Mouse (Mus musculus) CD4-positive naive resting alpha-beta T cell, adult 76 days (primary cell): Measurements from ENCODE around the gene Lrrc25. TPM values are rescaled to one million over a fixed set of nuclear protein-coding genes. Genes with fewer than 3 reads are reported as not detected.

Experiments used
- total RNA-seq: library from RNA; stranded (reverse); gene quantifications from one replicate; pipeline ENCODE4 v1.2.4, GENCODE M21; 2023

Lrrc25 gene
- 1.6 TPM for total RNA-seq

GRCm38 (mm10) chr8:70615894-70616293 is at the start of gene Lrrc25:
Lrrc25 (plus strand) TSS chr8:70616155.

GRCm38 (mm10) chr8:70593961-70594609 is 21.9 kb upstream of the Lrrc25 start, which contains the start of gene Isyna1:
Isyna1 (plus strand) TSS chr8:70594373.

GRCm38 (mm10) chr8:70608749-70609367 is 7.1 kb upstream of the Lrrc25 start, which contains the start of gene Ssbp4:
Ssbp4 (minus strand) TSS chr8:70608872.

GRCm38 (mm10) chr8:70632346-70632892 is 16.5 kb downstream of the Lrrc25 start, which contains the start of gene Gdf15:
Gdf15 (minus strand) TSS chr8:70632456.

GRCm38 (mm10) chr8:70660273-70660725 is 44.3 kb downstream of the Lrrc25 start, which contains the start of gene Pgpep1:
Pgpep1 (minus strand) TSS chr8:70660388.

Other genes with a start within 250 kb of the Lrrc25 start
- not detected for gene Comp, start 242.6 kb upstream of the Lrrc25 start, total RNA-seq
- gene Crtc1, start 176.6 kb upstream of the Lrrc25 start, total RNA-seq = 21.8 TPM
- gene Klhl26, start 139.2 kb upstream of the Lrrc25 start, total RNA-seq = 7.9 TPM
- gene Tmem59l, start 128.8 kb upstream of the Lrrc25 start, total RNA-seq = not detected
- not detected for gene Crlf1, start 123.0 kb upstream of the Lrrc25 start, total RNA-seq
- gene Rex1bd, start 109.4 kb upstream of the Lrrc25 start, total RNA-seq = 62.4 TPM
- gene Uba52, start 105.4 kb upstream of the Lrrc25 start, total RNA-seq = 3,364 TPM
- 249 TPM for gene Fkbp8, start 88.4 kb upstream of the Lrrc25 start, total RNA-seq
- gene Kxd1, start 88.2 kb upstream of the Lrrc25 start, total RNA-seq = 60.3 TPM
- 30.2 TPM for gene Ell, start 76.7 kb upstream of the Lrrc25 start, total RNA-seq
- gene Isyna1, start 21.8 kb upstream of the Lrrc25 start, total RNA-seq = 68.1 TPM
- 97.8 TPM for gene Ssbp4, start 7.3 kb upstream of the Lrrc25 start, total RNA-seq
- 1.6 TPM for gene Gdf15, start 16.3 kb downstream of the Lrrc25 start, total RNA-seq
- gene Pgpep1, start 44.2 kb downstream of the Lrrc25 start, total RNA-seq = 2.8 TPM
- 101 TPM for gene Lsm4, start 57.1 kb downstream of the Lrrc25 start, total RNA-seq
- 1,623 TPM for gene Jund, start 82.8 kb downstream of the Lrrc25 start, total RNA-seq
- 4.4 TPM for gene Iqcn, start 87.3 kb downstream of the Lrrc25 start, total RNA-seq
- gene Gm3336, start 102.4 kb downstream of the Lrrc25 start, total RNA-seq = not detected
- gene Pde4c, start 107.6 kb downstream of the Lrrc25 start, total RNA-seq = 0.59 TPM
- gene Rab3a, start 138.5 kb downstream of the Lrrc25 start, total RNA-seq = 6.0 TPM
- gene Mpv17l2, start 144.8 kb downstream of the Lrrc25 start, total RNA-seq = 22.7 TPM
- 12.5 TPM for gene Pik3r2, start 160.6 kb downstream of the Lrrc25 start, total RNA-seq
- gene Mast3, start 188.9 kb downstream of the Lrrc25 start, total RNA-seq = 143 TPM
- 1.3 TPM for gene Il12rb1, start 192.3 kb downstream of the Lrrc25 start, total RNA-seq
- gene Arrdc2, start 223.6 kb downstream of the Lrrc25 start, total RNA-seq = 30.0 TPM
- not detected for gene Kcnn1, start 247.1 kb downstream of the Lrrc25 start, total RNA-seq